Mouse (Mus musculus) CH12F3 (cell line): Measurements from ENCODE around the gene Mzt1.

Source experiments
- in situ Hi-C: fragments of 300-500 bp; cut with MboI; formaldehyde crosslinking; loops from 2 replicates; pipeline ENCODE4 v1.14.3; 2020; ENCODE audit warnings: low sequenced_read_pairs

Mzt1 gene

DNA sequence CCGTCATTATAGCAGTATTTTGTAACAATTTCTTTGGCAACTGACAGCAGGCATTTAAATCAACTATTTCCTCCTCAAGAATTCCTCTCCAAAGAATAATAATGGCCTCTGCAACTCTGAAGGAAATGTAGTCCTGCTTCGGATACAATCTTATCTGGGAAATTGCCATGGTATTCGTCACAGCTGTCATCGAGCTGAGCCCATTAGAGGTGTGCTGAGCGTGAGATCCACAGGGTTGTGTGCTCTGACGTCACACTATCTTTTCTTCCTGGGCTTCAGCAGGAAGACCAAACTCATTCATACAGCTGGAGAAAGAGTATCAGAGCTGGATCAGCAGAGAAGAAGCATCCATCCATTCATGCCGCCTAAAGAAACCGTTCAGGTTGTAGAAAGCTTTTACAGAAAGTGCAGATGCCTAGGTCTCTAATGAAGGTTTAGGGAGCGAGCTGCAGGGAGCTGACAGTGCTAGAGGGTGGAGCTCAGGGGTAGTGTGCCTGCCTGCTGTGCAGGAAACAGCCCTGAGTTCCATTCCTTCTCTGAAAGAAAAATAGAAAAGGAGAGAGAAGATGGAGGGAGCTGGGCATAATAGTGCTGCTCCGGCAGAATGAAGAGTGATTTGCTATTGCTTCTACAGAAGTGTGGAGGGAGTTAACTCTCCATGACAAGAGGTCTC lies 26.7 kb downstream of the Mzt1 start:
- in situ Hi-C loops = no loop called here

DNA sequence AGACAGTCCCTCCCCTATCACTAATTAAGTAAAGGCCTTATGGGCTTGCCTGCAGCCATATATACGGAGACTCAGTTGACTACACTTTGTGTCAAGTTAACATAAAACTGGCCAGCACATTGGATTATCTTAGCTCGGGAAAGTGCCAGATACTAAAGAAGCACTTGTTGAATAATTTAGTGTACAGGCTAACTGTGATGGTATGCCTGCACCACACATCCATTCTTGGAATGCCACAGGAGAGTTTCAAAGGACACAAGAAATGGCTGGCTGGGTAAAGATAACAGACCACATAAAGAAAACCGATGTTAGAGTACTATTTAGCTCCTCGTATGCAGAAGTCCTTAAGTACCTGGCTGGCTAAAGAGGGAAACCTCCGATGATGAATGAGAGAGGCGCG lies 27.2 kb downstream of the Mzt1 start:
- in situ Hi-C loops = no loop called here

DNA sequence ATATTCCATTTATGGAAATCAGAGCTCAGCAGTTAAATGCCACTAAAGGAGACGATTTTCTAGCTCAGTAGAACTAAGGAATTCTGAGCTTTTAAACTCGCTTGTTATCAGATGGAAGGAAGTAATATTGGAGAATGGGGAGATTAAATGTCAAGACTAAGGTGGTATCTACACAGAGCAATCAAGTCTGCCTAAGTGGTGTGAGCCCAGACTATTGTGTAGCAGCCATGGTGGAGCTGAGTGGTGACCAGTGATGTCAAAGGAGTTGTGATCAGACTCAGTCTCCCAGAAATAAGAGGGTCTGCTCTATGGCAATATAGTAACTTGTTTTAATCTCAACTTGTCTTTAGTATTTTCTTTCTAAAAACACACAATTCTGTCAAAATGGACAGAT lies 35.0 kb downstream of the Mzt1 start:
- in situ Hi-C loops = no loop called here

DNA sequence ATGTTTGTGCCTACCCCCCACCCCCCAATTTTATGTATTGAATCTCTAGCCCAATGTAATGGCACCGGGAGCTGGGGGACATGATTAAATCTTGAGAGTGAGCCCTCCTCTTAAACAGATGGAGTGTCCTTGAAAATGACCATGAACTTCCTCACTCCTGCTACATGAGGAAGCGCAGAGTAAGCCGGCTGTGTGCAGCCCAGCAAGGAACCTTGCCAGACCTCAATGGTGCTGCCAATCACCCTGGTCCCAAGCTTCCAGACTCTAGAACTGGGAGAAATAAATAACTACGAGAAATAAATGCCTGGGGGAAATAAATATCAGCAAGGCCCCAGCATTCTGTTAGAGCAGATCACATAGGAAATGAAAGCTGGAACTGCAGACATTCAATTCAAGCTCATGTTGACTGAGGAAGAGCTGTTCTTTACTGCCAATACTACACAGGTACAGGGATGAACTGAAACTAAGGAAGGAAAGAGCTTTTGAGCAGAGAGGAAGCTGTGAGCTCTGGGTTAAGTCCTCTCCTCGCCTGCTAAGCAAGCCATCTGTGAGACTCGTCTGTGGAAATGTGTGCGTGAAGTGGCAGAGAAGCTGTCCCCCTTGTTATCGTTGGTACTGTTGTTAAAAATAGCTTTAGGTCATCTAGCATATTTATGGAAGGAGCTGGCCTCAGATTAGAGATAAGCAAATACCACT lies 35.6 kb downstream of the Mzt1 start:
- in situ Hi-C loops = no loop called here

DNA sequence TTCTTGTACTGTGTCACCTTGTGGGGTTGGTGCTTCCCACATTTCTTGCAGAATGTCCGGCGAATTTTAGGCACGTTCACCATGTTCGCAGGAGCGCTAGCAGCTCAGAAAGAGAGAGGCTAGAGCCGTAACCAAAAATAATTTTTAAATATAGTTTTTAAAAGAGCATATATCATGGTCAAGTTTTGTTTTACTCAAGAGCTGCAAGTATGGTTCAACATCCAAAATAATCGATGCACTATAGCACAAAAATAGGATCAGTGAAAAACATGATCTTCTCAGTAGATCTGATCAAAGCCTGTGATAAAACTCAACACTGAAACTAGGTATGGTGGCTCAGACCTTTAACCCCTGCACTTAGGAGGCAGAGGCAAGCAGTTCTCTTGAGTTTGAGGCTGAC lies 51.7 kb downstream of the Mzt1 start, which contains the start of gene Rpl36a-ps1:
TSS of gene Rpl36a-ps1 (minus strand) at position 101 of the 400 bp plus-strand sequence.
- in situ Hi-C loops = no loop called here

DNA sequence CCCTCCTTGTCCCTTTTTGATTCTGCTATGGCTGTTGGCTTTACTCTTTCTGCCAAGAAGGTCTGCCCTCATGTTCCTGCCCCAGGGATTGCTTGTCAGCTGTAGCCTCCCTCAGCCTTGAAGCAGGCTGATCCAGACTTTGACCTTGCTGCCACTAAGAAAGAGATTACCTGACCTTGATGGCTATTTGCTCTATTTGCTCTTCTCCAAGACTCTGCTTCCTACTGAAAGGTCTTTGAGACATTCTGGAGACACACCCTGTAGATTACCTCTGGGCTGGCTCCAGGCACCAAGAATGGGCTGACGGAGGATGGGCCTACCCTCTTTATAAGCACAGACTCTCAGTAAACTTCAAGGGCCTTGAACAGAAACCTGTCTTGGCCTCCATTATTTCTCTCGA lies 53.5 kb downstream of the Mzt1 start:
- in situ Hi-C loops = no loop called here

DNA sequence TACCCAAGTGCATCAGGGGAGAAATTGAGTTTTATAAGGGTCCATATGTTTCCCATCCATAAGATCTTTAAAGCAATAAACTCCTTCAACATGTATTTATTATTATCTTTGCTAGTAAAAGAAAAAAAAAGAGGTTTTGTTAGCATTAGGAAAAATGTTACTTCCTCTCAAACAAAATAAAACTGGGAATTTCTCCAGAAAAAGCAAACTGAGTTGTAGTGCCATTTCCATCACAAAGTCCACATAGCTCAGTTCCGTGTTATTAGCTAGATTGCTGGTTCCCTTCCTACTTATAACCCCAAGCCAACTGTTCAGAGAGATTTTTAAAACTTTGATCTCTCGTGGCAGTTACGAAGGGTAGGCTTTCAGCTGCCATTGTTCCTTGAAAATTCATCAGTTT lies 55.3 kb downstream of the Mzt1 start:
- in situ Hi-C loops = no loop called here

DNA sequence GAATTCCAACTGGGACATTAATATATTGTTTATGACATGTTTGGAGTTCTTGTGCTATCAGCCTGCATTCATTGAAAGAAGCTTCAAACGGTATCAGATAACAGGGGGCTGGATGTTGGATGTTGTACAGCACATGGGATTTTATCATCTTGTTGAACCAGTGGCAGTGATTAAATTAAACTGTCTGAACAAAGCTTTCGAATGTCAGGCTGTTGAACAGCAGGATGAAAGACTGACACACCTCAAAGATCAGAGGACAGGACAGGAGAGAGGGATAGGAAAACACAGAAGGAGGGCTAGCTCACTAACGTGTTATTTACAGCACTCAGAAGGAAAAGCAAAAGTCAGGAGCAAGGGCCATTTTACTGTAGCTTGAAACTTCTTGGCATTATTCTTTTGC lies 56.1 kb downstream of the Mzt1 start:
- in situ Hi-C loops = no loop called here
